32 mouse cellular contexts compared by ENCODE assay signal in the genomic region with DNA sequence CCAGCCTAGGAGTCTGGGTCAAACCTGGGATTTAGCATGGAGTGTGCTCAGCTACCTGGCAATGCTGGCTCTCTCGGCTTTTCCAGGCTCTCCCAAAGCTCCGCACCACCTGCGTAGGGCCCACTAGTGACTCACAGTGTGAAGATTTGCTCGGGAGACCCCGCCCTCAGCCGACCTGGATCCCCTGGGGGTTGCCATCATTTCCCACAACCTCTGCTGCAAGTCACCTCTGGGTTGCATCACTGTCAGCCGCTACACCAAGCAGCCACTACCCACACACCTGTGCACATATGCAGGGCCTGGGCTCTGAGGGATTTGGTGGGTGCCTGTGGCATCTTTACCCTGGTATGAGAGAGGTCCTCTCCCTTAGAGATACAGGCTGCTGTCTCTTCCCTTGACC.
"Had no signal": no experiment of that assay in that cellular context is flagged by ENCODE, and none has a peak within 500 bp of the region (broad histone marks: within the 10 kb centered on the region; RNA-seq: fewer than 3 reads in every experiment).

No protein-coding gene starts in this region.

- H3K4me2 ChIP-seq: limb, embryonic 12.5 days; limb, embryonic 13.5 days; limb, embryonic 15.5 days; liver, embryonic 11.5 days; liver, embryonic 12.5 days; liver, embryonic 13.5 days; liver, embryonic 15.5 days; lung, embryonic 14.5 days; lung, embryonic 15.5 days; midbrain, embryonic 11.5 days; midbrain, embryonic 12.5 days; midbrain, embryonic 13.5 days; midbrain, embryonic 15.5 days; neural tube, embryonic 12.5 days had no signal

- H3K27me3 ChIP-seq: lung, embryonic 15.5 days; neural tube, embryonic 12.5 days had no signal

- H3K9me3 ChIP-seq: limb, embryonic 10.5 days; limb, embryonic 13.5 days; limb, embryonic 15.5 days; liver, embryonic 12.5 days; liver, embryonic 13.5 days; liver, embryonic 15.5 days; lung, embryonic 15.5 days; midbrain, embryonic 10.5 days; midbrain, embryonic 12.5 days; midbrain, embryonic 13.5 days; midbrain, embryonic 15.5 days had no signal

- H3K27ac ChIP-seq: limb, embryonic 10.5 days; limb, embryonic 12.5 days; limb, embryonic 13.5 days; limb, embryonic 15.5 days; liver, embryonic 12.5 days; liver, embryonic 13.5 days; liver, embryonic 14.5 days; liver, embryonic 15.5 days; lung, embryonic 15.5 days; macrophage; midbrain, embryonic 12.5 days; midbrain, embryonic 13.5 days; midbrain, embryonic 15.5 days; neural tube, embryonic 12.5 days had no signal

- H3K9ac ChIP-seq: limb, embryonic 12.5 days; limb, embryonic 13.5 days; limb, embryonic 15.5 days; liver, embryonic 12.5 days; liver, embryonic 13.5 days; liver, embryonic 14.5 days; liver, embryonic 15.5 days; liver, postnatal 0 days; lung, embryonic 14.5 days; lung, embryonic 15.5 days; midbrain, embryonic 12.5 days; midbrain, embryonic 13.5 days; midbrain, embryonic 15.5 days; neural tube, embryonic 12.5 days had no signal

- H3K4me3 ChIP-seq: limb, embryonic 10.5 days; limb, embryonic 12.5 days; limb, embryonic 13.5 days; limb, embryonic 15.5 days; liver, embryonic 12.5 days; liver, embryonic 13.5 days; liver, embryonic 15.5 days; lung, embryonic 15.5 days; megakaryocyte, embryonic 14.5 days; midbrain, embryonic 10.5 days; midbrain, embryonic 12.5 days; midbrain, embryonic 13.5 days; midbrain, embryonic 15.5 days; myocyte; neural tube, embryonic 12.5 days had no signal

- DNase-seq: left cerebral cortex, postnatal 4 days; liver; liver, embryonic 13.5 days; liver, postnatal 0 days; lung, adult 18-20 months; lung, adult 2 months; lung, embryonic 14.5 days; lung, postnatal 10 days; lung, postnatal 14 days; lung, postnatal 36 days; lung, postnatal 4 days; midbrain, embryonic 14.5 days had no signal

- H3K36me3 ChIP-seq: limb, embryonic 10.5 days; limb, embryonic 12.5 days; limb, embryonic 13.5 days; limb, embryonic 15.5 days; liver, embryonic 12.5 days; liver, embryonic 13.5 days; liver, embryonic 15.5 days; lung, embryonic 15.5 days; midbrain, embryonic 10.5 days; midbrain, embryonic 12.5 days; midbrain, embryonic 13.5 days; midbrain, embryonic 15.5 days; neural tube, embryonic 12.5 days had no signal

- ATAC-seq: liver, embryonic 12.5 days; liver, postnatal 0 days; lung, postnatal 0 days; midbrain, embryonic 13.5 days; midbrain, embryonic 15.5 days; midbrain, embryonic 16.5 days had no signal
